Comparison of ENCODE assay signal across 8 mouse cellular contexts in the genomic region with DNA sequence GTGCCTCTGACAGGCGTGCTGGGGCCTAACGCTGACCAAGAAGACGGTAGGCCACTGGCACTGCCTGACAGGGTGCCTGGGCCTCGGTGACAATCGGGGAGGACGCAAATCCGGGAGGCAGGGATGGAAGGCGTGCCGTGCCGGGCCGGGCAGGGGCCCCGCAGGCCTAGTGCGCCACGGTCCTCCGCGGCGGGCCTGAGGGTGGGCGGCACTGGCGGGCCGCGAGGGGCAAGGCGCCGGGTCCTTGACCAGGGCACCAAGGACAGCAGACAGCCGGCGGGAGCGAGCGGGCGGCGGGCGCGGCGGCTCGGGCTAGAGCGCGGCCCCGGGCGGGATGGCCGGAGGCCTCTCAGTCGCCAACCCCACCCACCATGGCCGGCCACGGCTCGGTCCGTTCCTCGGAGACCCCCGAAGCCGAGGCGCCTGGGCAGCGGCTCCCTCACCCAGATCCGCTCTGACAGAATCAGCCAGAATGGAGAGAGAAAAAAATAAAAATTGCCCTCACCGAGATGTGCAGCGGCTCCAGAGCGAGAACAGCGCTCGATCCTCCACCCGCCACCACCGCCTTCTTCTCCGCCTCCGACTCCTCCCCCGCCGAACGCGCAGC. TPM values are rescaled to one million over a fixed set of nuclear protein-coding genes. Genes with fewer than 3 reads are reported as not detected.
DNase-seq lines count a peak whose midpoint lies in the region; ATAC-seq lines count a peak whose summit lies in the region.

No protein-coding gene starts in this region.

- H3K4me1 ChIP-seq in lung, embryonic 15.5 days: peaks cover 6% of the 10 kb centered on the region
- peaks cover 6% of the 10 kb centered on the region for H3K4me1 ChIP-seq in forebrain, embryonic 16.5 days (replicated peaks; ENCODE audit: control insufficient read depth, insufficient read depth, low read length)
- peaks cover 8% of the 10 kb centered on the region for H3K4me1 ChIP-seq in liver, embryonic 16.5 days (ENCODE audit: control insufficient read depth, low read depth, low read length)
- H3K4me1 ChIP-seq in stomach, embryonic 16.5 days (ENCODE audit: control insufficient read depth, insufficient read depth, low read length): peaks cover 7% of the 10 kb centered on the region

- H3K9me3 ChIP-seq in lung, embryonic 15.5 days: no peaks in the 10 kb centered on the region
- no peaks in the 10 kb centered on the region for H3K9me3 ChIP-seq in forebrain, embryonic 16.5 days (ENCODE audit: control insufficient read depth, low read length)
- no peaks in the 10 kb centered on the region for H3K9me3 ChIP-seq in liver, embryonic 16.5 days (replicated peaks; ENCODE audit: control insufficient read depth, low read length)
- H3K9me3 ChIP-seq in stomach, embryonic 16.5 days (replicated peaks; ENCODE audit: control insufficient read depth, low read length): no peaks in the 10 kb centered on the region

- peak overlapping the region; percentile 58 for H3K4me2 ChIP-seq in lung, embryonic 15.5 days
- H3K4me2 ChIP-seq in forebrain, embryonic 16.5 days (ENCODE audit: low read length): peak overlapping the region; percentile 58
- H3K4me2 ChIP-seq in liver, embryonic 16.5 days (ENCODE audit: low read depth, low read length): peak overlapping the region; percentile 76
- H3K4me2 ChIP-seq in stomach, embryonic 16.5 days (ENCODE audit: low read depth, low read length): peak overlapping the region; percentile 57

- under 1% methylated on average over 28 of the region's 62 CpGs for WGBS in lung, embryonic 15.5 days
- under 1% methylated on average over 48 of the region's 62 CpGs for WGBS in forebrain, embryonic 16.5 days
- WGBS in liver, embryonic 16.5 days (ENCODE audit: insufficient replicate concordance): under 1% methylated on average over 62 of the region's 62 CpGs
- under 1% methylated on average over 48 of the region's 62 CpGs for WGBS in stomach, embryonic 16.5 days

- H3K36me3 ChIP-seq in lung, embryonic 15.5 days: no peaks in the 10 kb centered on the region
- H3K36me3 ChIP-seq in forebrain, embryonic 16.5 days (ENCODE audit: control insufficient read depth, insufficient read depth): no peaks in the 10 kb centered on the region
- H3K36me3 ChIP-seq in liver, embryonic 16.5 days (ENCODE audit: control insufficient read depth, insufficient read depth): no peaks in the 10 kb centered on the region
- peaks cover 3% of the 10 kb centered on the region; the same call in 1 of the 2 replicates for H3K36me3 ChIP-seq in stomach, embryonic 16.5 days (ENCODE audit: control insufficient read depth, insufficient read depth, low read length)

- H3K27ac ChIP-seq in lung, embryonic 15.5 days: peak overlapping the region; percentile 98
- H3K27ac ChIP-seq in forebrain, embryonic 16.5 days (ENCODE audit: low read length): peak overlapping the region; percentile 94
- H3K27ac ChIP-seq in liver, embryonic 16.5 days (ENCODE audit: low read length): peak overlapping the region; percentile 95
- peak overlapping the region; percentile 97 for H3K27ac ChIP-seq in stomach, embryonic 16.5 days (ENCODE audit: low read length)

- peak; percentile 75 for DNase-seq in adrenal gland, postnatal 14 days
- no peak for DNase-seq in adrenal gland, adult 8-10 months
- DNase-seq in lung, postnatal 4 days: no peak
- DNase-seq in thymus, postnatal 0 days (ENCODE audit: low spot score): no peak

- peak; percentile 58 for ATAC-seq in lung, embryonic 15.5 days (ENCODE audit: borderline replicate concordance, extremely low read depth, low FRiP score, low TSS enrichment)
- peak; percentile 16 for ATAC-seq in forebrain, embryonic 16.5 days
- ATAC-seq in liver, embryonic 16.5 days (ENCODE audit: low read depth): peak; percentile 32
- ATAC-seq in stomach, embryonic 16.5 days (ENCODE audit: insufficient read depth, low FRiP score): peak; percentile 16; the same call in 1 of the 2 replicates

- H3K4me3 ChIP-seq in lung, embryonic 15.5 days: peak overlapping the region; percentile 98
- peak overlapping the region; percentile 93 for H3K4me3 ChIP-seq in forebrain, embryonic 16.5 days (replicated peaks; ENCODE audit: low read length)
- peak overlapping the region; percentile 98 for H3K4me3 ChIP-seq in liver, embryonic 16.5 days (ENCODE audit: low read depth, low read length)
- H3K4me3 ChIP-seq in stomach, embryonic 16.5 days (replicated peaks; ENCODE audit: low read length): peak overlapping the region; percentile 99

- no peaks in the 10 kb centered on the region for H3K27me3 ChIP-seq in lung, embryonic 15.5 days
- H3K27me3 ChIP-seq in forebrain, embryonic 16.5 days (replicated peaks; ENCODE audit: control insufficient read depth, insufficient read depth, low read length): no peaks in the 10 kb centered on the region
- H3K27me3 ChIP-seq in liver, embryonic 16.5 days (ENCODE audit: control insufficient read depth, insufficient read depth, low read depth, low read length): no peaks in the 10 kb centered on the region
- no peaks in the 10 kb centered on the region for H3K27me3 ChIP-seq in stomach, embryonic 16.5 days (ENCODE audit: control insufficient read depth, insufficient read depth, low read length)

- H3K9ac ChIP-seq in lung, embryonic 15.5 days: peak overlapping the region; percentile 98
- peak overlapping the region; percentile 99 for H3K9ac ChIP-seq in forebrain, embryonic 16.5 days (replicated peaks; ENCODE audit: low read depth, low read length)
- H3K9ac ChIP-seq in liver, embryonic 16.5 days (ENCODE audit: low read depth, low read length): peak overlapping the region; percentile 97
- peak overlapping the region; percentile 99 for H3K9ac ChIP-seq in stomach, embryonic 16.5 days (ENCODE audit: low read length)

RNA-seq across cellular contexts. Expression of gene Pja2, which starts 0.3 kb away (rescaled TPM):
- 67.4 and 70.9 TPM in 2 replicates for total RNA-seq in adrenal gland, postnatal 14 days (2021)
- 100 to 1,000 TPM in 1 of 4 experiments, 10 to 100 TPM in 3; 77.5 to 102 (median 90.7) TPM for total RNA-seq in adrenal gland, adult 8-10 months (2022)
- polyA plus RNA-seq in lung, embryonic 15.5 days (2015; fragmentation: Nextera tagmentation; extraction: Ambion mirVana): 64.8 and 65.2 TPM in 2 replicates
- polyA plus RNA-seq in forebrain, embryonic 16.5 days (2015; fragmentation: Nextera tagmentation; extraction: Ambion mirVana): 167 TPM in 2 replicates
- 15.1 and 15.5 TPM in 2 replicates for polyA plus RNA-seq in liver, embryonic 16.5 days (2015; fragmentation: Nextera tagmentation; extraction: Ambion mirVana)
- polyA plus RNA-seq in stomach, embryonic 16.5 days (2015; fragmentation: Nextera tagmentation; extraction: Ambion mirVana): 77.2 and 80.6 TPM in 2 replicates
- polyA plus RNA-seq in thymus, postnatal 0 days (2015; fragmentation: Nextera tagmentation; extraction: Ambion mirVana): 25.6 and 25.7 TPM in 2 replicates
